Mouse (Mus musculus): Measurements from ENCODE around the gene Phactr4. TPM values are rescaled to one million over a fixed set of nuclear protein-coding genes. Genes with fewer than 3 reads are reported as not detected.
"Not testable (repeated sequence)": the region's sequence is repeated elsewhere in the genome, so short reads cannot be mapped to it uniquely, and the experiment has no call there.

Phactr4 gene
- polyA plus RNA-seq, 1 experiment from 2014 or later, result 17.6 TPM

DNA sequence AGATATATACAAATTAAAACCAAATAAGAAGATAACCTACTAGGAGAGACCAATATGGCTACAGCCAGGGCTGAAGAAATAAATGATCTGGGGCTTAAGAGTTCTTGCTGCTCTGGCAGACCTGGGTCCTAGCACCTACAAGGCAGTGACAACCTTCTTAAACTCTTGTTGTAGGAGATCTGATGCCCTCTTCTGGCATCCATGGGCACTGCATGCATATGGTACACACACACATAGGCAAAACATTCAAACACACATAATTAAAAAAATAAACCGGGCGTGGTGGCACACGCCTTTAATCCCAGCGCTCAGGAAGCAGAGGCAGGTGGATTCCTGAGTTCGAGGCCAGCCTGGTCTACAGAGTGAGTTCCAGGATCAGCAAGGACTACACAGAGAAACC lies 2.5 kb upstream of the Phactr4 start:
- Histone ChIP-seq H3K9me3 (ENCODE audit: control insufficient read depth, low read length) (no peaks in the 10 kb centered on the region), H3K27ac (replicated peaks) (no peak overlapping the region), H3K4me2 (replicated peaks; ENCODE audit: low read depth) (no peak overlapping the region), H3K9ac (ENCODE audit: low read length) (no peak overlapping the region), H3K36me3 (ENCODE audit: control insufficient read depth, insufficient read depth, low read length) (no peaks in the 10 kb centered on the region), H3K4me3 (ENCODE audit: low read depth, low read length) (no peak overlapping the region), H3K4me1 (replicated peaks; ENCODE audit: control insufficient read depth, insufficient read depth) (no peaks in the 10 kb centered on the region), H3K27me3 (ENCODE audit: control insufficient read depth, insufficient read depth, low read length) (no peaks in the 10 kb centered on the region)
- ATAC-seq (ENCODE audit: low FRiP score, low TSS enrichment) (no peak), DNase-seq (ENCODE audit: low spot score) (no peak)
- TF ChIP-seq EP300 (optimal IDR thresholded peaks at IDR 0.05) (no peak), CTCF (IDR thresholded peaks at IDR 0.05; ENCODE audit: low read depth) (peak; percentile 55)
- whole genome bisulfite sequencing, result 90% methylated on average over 5 of the region's 5 CpGs

DNA sequence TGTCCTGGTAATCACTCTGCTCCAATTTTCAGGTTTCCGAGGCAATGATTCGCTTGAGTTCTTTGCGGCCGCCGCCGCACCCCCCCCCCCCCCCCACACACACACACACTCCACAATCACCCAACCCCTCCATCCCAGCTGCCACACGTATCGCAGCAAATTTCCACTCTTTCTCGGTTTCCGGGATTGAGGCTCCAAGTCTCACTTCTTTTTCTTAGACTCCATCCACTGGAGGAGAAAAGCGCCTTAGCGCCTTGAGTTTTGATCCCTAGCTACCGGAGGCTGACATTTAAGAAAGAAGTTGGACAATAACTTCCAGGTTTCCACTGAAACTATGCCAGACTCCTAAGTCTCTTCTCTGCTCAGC lies 750 bp downstream of the Phactr4 start:
- no peak for ATAC-seq (ENCODE audit: low FRiP score, low TSS enrichment)
- H3K4me1 ChIP-seq (replicated peaks; ENCODE audit: control insufficient read depth, insufficient read depth), result no peaks in the 10 kb centered on the region
- peak overlapping the region; percentile 60 for H3K4me2 ChIP-seq (replicated peaks; ENCODE audit: low read depth)
- H3K9ac ChIP-seq (ENCODE audit: low read length), result peak overlapping the region; percentile 89
- H3K9me3 ChIP-seq (ENCODE audit: control insufficient read depth, low read length), result no peaks in the 10 kb centered on the region
- H3K27ac ChIP-seq (replicated peaks), result peak overlapping the region; percentile 99
- peak overlapping the region; percentile 90 for H3K4me3 ChIP-seq (ENCODE audit: low read depth, low read length)
- no peaks in the 10 kb centered on the region for H3K27me3 ChIP-seq (ENCODE audit: control insufficient read depth, insufficient read depth, low read length)
- WGBS, result 3% methylated on average over 13 of the region's 13 CpGs
- peak; percentile 40 for DNase-seq (ENCODE audit: low spot score)
- TF ChIP-seq CTCF (IDR thresholded peaks at IDR 0.05; ENCODE audit: low read depth) (no peak), EP300 (optimal IDR thresholded peaks at IDR 0.05) (no peak)
- no peaks in the 10 kb centered on the region for H3K36me3 ChIP-seq (ENCODE audit: control insufficient read depth, insufficient read depth, low read length)

DNA sequence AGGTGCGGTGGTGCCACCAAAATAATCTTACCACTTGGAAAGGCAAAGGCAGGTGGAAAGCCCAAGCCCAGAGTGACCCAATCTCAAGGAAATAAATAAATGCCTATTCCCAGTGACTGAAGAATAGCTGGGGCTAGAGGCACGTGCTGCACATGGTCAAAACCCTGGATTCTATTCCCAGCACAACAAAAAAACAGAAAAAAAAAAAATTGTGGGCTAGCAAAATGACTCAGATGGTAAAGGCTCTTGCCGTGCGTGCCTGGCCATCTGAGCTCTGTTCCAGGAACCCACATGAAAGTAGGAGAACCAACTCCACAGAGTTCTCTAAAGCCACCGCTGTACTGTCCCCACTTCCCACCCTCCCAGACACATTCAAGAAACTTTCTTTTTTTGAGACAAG lies 1.8 kb downstream of the Phactr4 start:
- H3K9ac ChIP-seq (ENCODE audit: low read length), result no peak overlapping the region
- H3K27me3 ChIP-seq (ENCODE audit: control insufficient read depth, insufficient read depth, low read length), result no peaks in the 10 kb centered on the region
- H3K4me3 ChIP-seq (ENCODE audit: low read depth, low read length), result peak overlapping the region; percentile 90; the same call in 1 of the 2 replicates
- ATAC-seq (ENCODE audit: low FRiP score, low TSS enrichment) (no peak), DNase-seq (ENCODE audit: low spot score) (no peak)
- WGBS, result 71% methylated on average over 5 of the region's 5 CpGs
- H3K27ac ChIP-seq (replicated peaks), result 0 out of 2 replicates have a peak overlapping the region, but pooled peaks have one; percentile 18
- no peaks in the 10 kb centered on the region for H3K36me3 ChIP-seq (ENCODE audit: control insufficient read depth, insufficient read depth, low read length)
- no peaks in the 10 kb centered on the region for H3K4me1 ChIP-seq (replicated peaks; ENCODE audit: control insufficient read depth, insufficient read depth)
- no peaks in the 10 kb centered on the region for H3K9me3 ChIP-seq (ENCODE audit: control insufficient read depth, low read length)
- no peak for TF ChIP-seq CTCF (IDR thresholded peaks at IDR 0.05; ENCODE audit: low read depth)
- no peak for TF ChIP-seq EP300 (optimal IDR thresholded peaks at IDR 0.05)
- peak overlapping the region; percentile 60 for H3K4me2 ChIP-seq (replicated peaks; ENCODE audit: low read depth)

DNA sequence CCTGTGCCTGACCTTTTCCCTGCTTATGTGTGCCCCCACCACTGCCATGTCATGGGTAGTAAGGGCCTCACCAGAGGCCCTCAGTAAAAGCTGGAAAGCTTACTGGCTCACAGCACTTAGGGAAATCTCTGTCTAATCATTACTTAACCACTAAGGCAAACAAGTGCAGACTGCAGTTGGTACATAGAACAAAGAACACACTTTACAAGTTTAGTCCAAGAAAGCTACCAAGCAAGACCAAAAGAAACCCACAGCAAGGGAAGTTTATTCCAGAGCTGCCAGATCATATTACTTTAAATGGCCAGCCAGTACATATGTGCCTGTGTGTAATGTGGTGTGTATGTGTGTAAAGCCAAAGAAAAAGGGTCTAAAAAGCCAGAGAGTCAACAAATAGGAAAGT lies 6.3 kb downstream of the Phactr4 start:
- Histone ChIP-seq H3K4me2 (replicated peaks; ENCODE audit: low read depth) (no peak overlapping the region), H3K27me3 (ENCODE audit: control insufficient read depth, insufficient read depth, low read length) (no peaks in the 10 kb centered on the region), H3K4me3 (ENCODE audit: low read depth, low read length) (no peak overlapping the region), H3K27ac (replicated peaks) (peak overlapping the region; percentile 71), H3K9ac (ENCODE audit: low read length) (no peak overlapping the region), H3K36me3 (ENCODE audit: control insufficient read depth, insufficient read depth, low read length) (no peaks in the 10 kb centered on the region), H3K4me1 (replicated peaks; ENCODE audit: control insufficient read depth, insufficient read depth) (no peaks in the 10 kb centered on the region), H3K9me3 (ENCODE audit: control insufficient read depth, low read length) (no peaks in the 10 kb centered on the region)
- DNase-seq (ENCODE audit: low spot score) (peak; percentile 26), ATAC-seq (ENCODE audit: low FRiP score, low TSS enrichment) (peak; percentile 80)
- TF ChIP-seq EP300 (optimal IDR thresholded peaks at IDR 0.05) (no peak), CTCF (IDR thresholded peaks at IDR 0.05; ENCODE audit: low read depth) (no peak)

DNA sequence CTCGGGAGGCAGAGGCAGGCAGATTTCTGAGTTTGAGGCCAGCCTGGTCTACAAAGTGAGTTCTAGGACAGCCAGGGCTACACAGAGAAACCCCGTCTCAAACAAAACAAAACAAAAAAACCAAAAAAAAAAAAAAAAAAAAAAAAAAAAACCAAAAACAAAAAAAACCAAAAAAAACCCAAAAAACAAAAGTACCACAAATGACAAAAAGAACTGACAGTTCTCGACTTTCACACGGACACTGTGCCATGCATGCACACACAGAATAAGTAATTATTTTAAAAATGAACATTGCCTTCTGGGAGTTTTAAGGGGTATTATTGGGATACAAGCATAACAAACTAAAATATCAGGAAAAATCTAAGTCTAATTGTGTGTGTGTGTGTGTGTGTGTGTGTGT lies 9.0 kb downstream of the Phactr4 start:
- H3K27ac ChIP-seq (replicated peaks); H3K9me3 ChIP-seq (ENCODE audit: control insufficient read depth, low read length); H3K4me3 ChIP-seq (ENCODE audit: low read depth, low read length); H3K4me1 ChIP-seq (replicated peaks; ENCODE audit: control insufficient read depth, insufficient read depth); H3K4me2 ChIP-seq (replicated peaks; ENCODE audit: low read depth); ATAC-seq (ENCODE audit: low FRiP score, low TSS enrichment); H3K9ac ChIP-seq (ENCODE audit: low read length); H3K36me3 ChIP-seq (ENCODE audit: control insufficient read depth, insufficient read depth, low read length); DNase-seq (ENCODE audit: low spot score); H3K27me3 ChIP-seq (ENCODE audit: control insufficient read depth, insufficient read depth, low read length): not testable (repeated sequence)
- WGBS, result 92% methylated on average over 4 of the region's 4 CpGs

DNA sequence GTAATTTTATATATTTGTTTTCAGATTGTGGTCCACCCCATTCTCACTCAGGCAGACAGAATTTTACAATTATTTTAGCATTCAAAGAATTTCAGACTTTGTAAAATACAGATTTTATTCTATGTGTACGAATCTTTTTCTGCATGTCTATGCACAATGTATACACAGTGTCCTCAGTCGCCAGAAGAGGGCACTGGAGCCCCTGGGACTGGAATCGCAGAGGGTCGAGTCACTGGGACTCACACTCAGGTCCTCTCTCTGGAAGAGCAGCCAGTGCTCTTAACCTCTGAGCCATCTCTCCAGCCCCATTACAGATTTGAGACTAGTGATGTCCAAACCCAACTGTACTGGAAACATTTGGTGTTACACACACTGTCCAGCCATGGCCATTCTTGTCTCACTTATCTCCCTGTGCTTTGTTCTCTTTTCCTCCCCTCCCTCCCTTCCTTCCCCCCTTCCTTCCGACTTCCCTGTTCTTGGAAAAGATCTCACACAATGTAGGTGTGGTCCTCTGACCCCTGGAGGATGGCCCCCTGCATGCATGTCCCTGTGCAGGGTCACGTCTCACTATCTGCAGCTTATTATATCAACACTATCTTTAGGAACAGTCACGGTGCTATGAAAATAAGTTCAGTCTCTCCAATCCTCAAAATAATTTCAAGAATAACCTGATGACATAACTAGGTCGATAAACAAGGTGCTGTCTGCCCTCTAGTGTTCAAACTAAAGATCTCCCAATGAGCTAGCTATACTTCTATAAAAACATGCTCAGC lies 10.8 kb downstream of the Phactr4 start:
- 49% methylated on average over 8 of the region's 8 CpGs for WGBS
- Histone ChIP-seq H3K9ac (ENCODE audit: low read length) (no peak overlapping the region), H3K36me3 (ENCODE audit: control insufficient read depth, insufficient read depth, low read length) (no peaks in the 10 kb centered on the region), H3K4me1 (replicated peaks; ENCODE audit: control insufficient read depth, insufficient read depth) (no peaks in the 10 kb centered on the region), H3K4me3 (ENCODE audit: low read depth, low read length) (no peak overlapping the region), H3K27me3 (ENCODE audit: control insufficient read depth, insufficient read depth, low read length) (no peaks in the 10 kb centered on the region), H3K9me3 (ENCODE audit: control insufficient read depth, low read length) (no peaks in the 10 kb centered on the region), H3K4me2 (replicated peaks; ENCODE audit: low read depth) (no peak overlapping the region), H3K27ac (replicated peaks) (no peak overlapping the region)
- TF ChIP-seq EP300 (optimal IDR thresholded peaks at IDR 0.05) (no peak), CTCF (IDR thresholded peaks at IDR 0.05; ENCODE audit: low read depth) (peak; percentile 85)
- ATAC-seq (ENCODE audit: low FRiP score, low TSS enrichment), result peak; percentile 45; the same call in 1 of the 2 replicates
- no peak for DNase-seq (ENCODE audit: low spot score)

Data from stomach, postnatal 0 days (tissue).